In the genomic region with DNA sequence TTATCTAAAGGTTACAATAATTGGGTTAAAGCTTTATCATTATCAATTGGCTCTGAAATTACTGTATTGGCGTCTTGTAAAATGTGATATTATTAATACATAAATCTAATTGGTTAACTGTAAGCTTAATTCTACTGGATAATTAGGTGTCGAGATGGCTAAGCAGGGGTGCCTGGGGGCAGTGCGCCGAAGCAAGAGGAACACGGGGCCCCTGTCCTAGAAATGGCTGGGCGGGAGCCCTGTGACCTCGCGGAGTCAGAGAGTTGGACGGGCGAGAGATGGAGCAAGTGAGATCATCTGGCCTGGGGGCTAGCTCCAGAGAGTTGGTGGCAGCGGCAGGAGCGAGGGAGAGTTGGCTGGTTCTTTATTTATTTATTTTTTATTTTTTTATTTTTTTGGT, we compare ENCODE assay signal across 23 mouse cellular contexts.
"Had no signal": no experiment of that assay in that cellular context is flagged by ENCODE, and none has a peak within 500 bp of the region (broad histone marks: within the 10 kb centered on the region; RNA-seq: fewer than 3 reads in every experiment).

No protein-coding gene starts in this region.

- H3K4me1 ChIP-seq: heart, embryonic 12.5 days; hindbrain, embryonic 12.5 days; intestine, embryonic 15.5 days; limb, embryonic 10.5 days; limb, embryonic 12.5 days had no signal

- H3K9me3 ChIP-seq: heart, embryonic 10.5 days; heart, embryonic 12.5 days; hindbrain, embryonic 12.5 days; intestine, embryonic 15.5 days; limb, embryonic 10.5 days; limb, embryonic 12.5 days had no signal

- H3K27me3 ChIP-seq: heart, embryonic 12.5 days; hindbrain, embryonic 12.5 days; intestine, embryonic 15.5 days; limb, embryonic 12.5 days had no signal

- DNase-seq: gastrocnemius, postnatal 25 days; heart, adult 18-20 months; heart, postnatal 10 days; heart, postnatal 4 days; kidney, adult 18-20 months; kidney, adult 8-10 months; kidney, postnatal 10 days; kidney, postnatal 25 days; layer of hippocampus, adult 9-11 months; liver had no signal

- H3K4me3 ChIP-seq: heart, embryonic 10.5 days; heart, embryonic 12.5 days; hindbrain, embryonic 10.5 days; hindbrain, embryonic 12.5 days; intestine, embryonic 15.5 days; left cerebral cortex, adult 2 months; limb, embryonic 10.5 days; limb, embryonic 12.5 days had no signal

- H3K36me3 ChIP-seq: hindbrain, embryonic 12.5 days; intestine, embryonic 15.5 days; limb, embryonic 10.5 days; limb, embryonic 12.5 days had no signal

- ATAC-seq: hindbrain, embryonic 16.5 days; inflammation-experienced regulatory T-cells, adult 6 months; intestine, embryonic 15.5 days; intestine, postnatal 0 days had no signal

- H3K9ac ChIP-seq: heart, embryonic 12.5 days; hindbrain, embryonic 12.5 days; hindbrain, embryonic 14.5 days; intestine, embryonic 15.5 days; limb, embryonic 12.5 days had no signal

- H3K4me2 ChIP-seq: heart, embryonic 12.5 days; hindbrain, embryonic 12.5 days; hindbrain, embryonic 14.5 days; intestine, embryonic 15.5 days; limb, embryonic 12.5 days; liver, embryonic 11.5 days had no signal

- H3K27ac ChIP-seq: heart, embryonic 10.5 days; hindbrain, embryonic 10.5 days; hindbrain, embryonic 12.5 days; hindbrain, embryonic 14.5 days; intestine, embryonic 15.5 days; left cerebral cortex, adult 2 months; limb, embryonic 10.5 days; limb, embryonic 12.5 days had no signal
